Mouse (Mus musculus) neural tube, embryonic 14.5 days (tissue): Measurements from ENCODE around the gene Rbm10. TPM values are rescaled to one million over a fixed set of nuclear protein-coding genes. Genes with fewer than 3 reads are reported as not detected.
A peak's percentile ranks its signal among the peaks of the same experiment; 100 is the strongest.

ENCODE experiments used
- ATAC-seq: fragments of 200-750 bp; cut with Nextera tagmentation; 2 replicates; pipeline ENCODE4 v1.8.0; 2017; ENCODE audit warnings: low read depth, mild to moderate bottlenecking, moderate TSS enrichment, moderate library complexity
- H3K27ac ChIP-seq: fragments of 300-500 bp; sonication (generic); 2 replicates; pipeline ENCODE4 v1.5.1; 2014; ENCODE audit warnings: low read depth, mild to moderate bottlenecking, control low read depth, low read length, moderate library complexity, mixed read lengths
- H3K27me3 ChIP-seq: fragments of 300-500 bp; sonication (generic); 2 replicates; pipeline ENCODE4 v1.6.1; 2014; ENCODE audit warnings: low read length; ENCODE audit not compliant: control insufficient read depth, insufficient read depth
- H3K36me3 ChIP-seq: fragments of 300-500 bp; sonication (generic); 2 replicates; pipeline ENCODE4 v1.6.1; 2014; ENCODE audit warnings: low read length, mixed read lengths; ENCODE audit not compliant: control insufficient read depth, insufficient read depth
- H3K4me1 ChIP-seq: fragments of 300-500 bp; sonication (generic); 2 replicates; pipeline ENCODE4 v1.6.1; 2014; ENCODE audit warnings: low read length; ENCODE audit not compliant: control insufficient read depth, insufficient read depth
- H3K4me2 ChIP-seq: fragments of 300-500 bp; sonication (generic); 2 replicates; pipeline ENCODE4 v1.6.1; 2014; ENCODE audit warnings: mild to moderate bottlenecking, low read depth, low read length, control low read depth
- H3K4me3 ChIP-seq: fragments of 300-500 bp; sonication (generic); 2 replicates; pipeline ENCODE4 v1.5.1; 2014; ENCODE audit warnings: low read depth, low read length, control low read depth, mixed read lengths
- H3K9ac ChIP-seq: fragments of 300-500 bp; sonication (generic); replicated peaks from 2 replicates; pipeline ENCODE4 v1.6.1; 2014; ENCODE audit warnings: low read depth, mild to moderate bottlenecking, control low read depth, low read length, mixed read lengths
- H3K9me3 ChIP-seq: fragments of 300-500 bp; sonication (generic); 2 replicates; pipeline ENCODE4 v1.6.1; 2016; ENCODE audit warnings: low read length; ENCODE audit not compliant: control insufficient read depth
- WGBS: fragments of 180-500 bp; shearing (Covaris S2); extraction: QIAGEN DNeasy Blood & Tissue Kit; methylation state at CpG from one replicate; pipeline ENCODE4 v1.1.7; 2014; 5-methylcytosine and 5-hydroxymethylcytosine counted together
- polyA plus RNA-seq: library from polyadenylated mRNA; unstranded; fragments of >200 nt; fragmentation: Nextera tagmentation; extraction: Ambion mirVana; gene quantifications from 2 replicates; pipeline ENCODE4 v1.2.1, GENCODE M21; 2014

The Rbm10 gene
- polyA plus RNA-seq = 41.5 and 42.6 TPM in 2 replicates

DNA sequence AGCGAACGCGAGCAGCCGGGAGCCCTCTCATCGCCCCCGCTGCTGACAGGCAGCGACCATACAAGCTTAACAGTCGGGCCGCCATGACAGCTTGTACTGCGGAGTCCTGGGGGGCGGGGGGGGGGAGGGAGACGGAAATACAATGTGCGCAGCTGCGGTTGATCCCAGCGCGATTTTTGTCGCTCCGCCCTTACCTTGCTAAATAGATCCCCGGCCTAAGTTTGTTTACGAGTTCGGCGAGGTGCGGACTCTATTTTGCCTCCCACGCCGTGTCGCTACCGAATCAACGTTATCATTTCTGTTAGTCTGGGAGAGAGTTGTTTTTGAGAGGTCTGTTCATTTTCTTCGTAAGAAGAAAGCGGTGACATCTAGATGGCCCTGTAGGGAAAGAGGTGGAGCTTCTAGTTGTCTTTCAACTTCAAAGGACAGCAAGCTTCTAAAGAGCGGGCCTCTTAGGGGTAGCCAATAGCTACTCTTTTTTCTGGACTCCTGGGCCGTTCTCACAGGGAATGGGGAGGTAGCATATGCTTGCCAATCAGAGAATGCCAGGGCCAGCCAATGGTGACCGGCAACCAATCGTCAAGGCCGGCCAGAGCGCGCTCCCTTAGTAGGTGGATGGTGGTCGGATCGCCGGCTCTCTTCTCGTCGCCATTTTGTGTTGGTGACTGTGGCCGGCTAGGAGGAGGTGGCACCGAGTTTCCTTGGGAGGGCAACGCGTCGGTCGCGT, at the start of gene Rbm10, which contains the start of gene Ndufb11:
Gene Rbm10 (plus strand): TSS at position 328 of the 727 bp plus-strand sequence.
Gene Ndufb11 (minus strand): TSS at position 444 of the 727 bp plus-strand sequence.
- H3K9ac ChIP-seq = peak within 1 kb of the TSS; percentile 48
- no peaks in the 10 kb centered on the region for H3K9me3 ChIP-seq
- peak within 1 kb of the TSS; percentile 57 for H3K4me2 ChIP-seq
- H3K4me1 ChIP-seq = no peaks in the 10 kb centered on the region; the same call in 1 of the 2 replicates
- 13% methylated on average over 41 of the region's 49 CpGs for WGBS
- no peaks in the 10 kb centered on the region for H3K36me3 ChIP-seq
- peak; percentile 97 for ATAC-seq
- H3K27ac ChIP-seq = peak within 1 kb of the TSS; percentile 85
- H3K4me3 ChIP-seq = peak within 1 kb of the TSS; percentile 45
- H3K27me3 ChIP-seq = no peaks in the 10 kb centered on the region

DNA sequence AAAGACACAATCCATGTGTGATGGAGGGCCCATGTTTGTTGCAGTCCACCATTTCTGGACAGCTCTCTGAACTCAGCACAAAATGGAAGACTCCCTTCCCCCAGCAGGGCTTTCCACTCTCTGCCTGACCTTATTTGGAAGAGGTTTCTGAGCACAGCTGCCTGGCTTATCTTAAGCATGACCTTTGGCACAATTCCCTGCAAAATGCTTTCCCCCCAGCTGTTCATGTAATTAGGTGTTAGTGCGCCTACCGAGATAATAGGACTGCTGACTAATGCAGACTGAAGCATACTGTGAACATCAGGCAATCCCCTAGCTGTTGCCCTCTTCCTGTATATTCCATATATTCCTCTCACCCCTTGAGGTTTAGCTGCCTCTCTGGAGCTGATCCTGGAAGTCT, 46.3 kb upstream of the Rbm10 start:
- H3K4me1 ChIP-seq = no peaks in the 10 kb centered on the region
- no peak overlapping the region for H3K4me3 ChIP-seq
- no peak; the same call in 1 of the 2 replicates for ATAC-seq
- H3K27ac ChIP-seq = no peak overlapping the region
- H3K9me3 ChIP-seq = no peaks in the 10 kb centered on the region
- H3K27me3 ChIP-seq = no peaks in the 10 kb centered on the region
- 58% methylated on average over 2 of the region's 2 CpGs for WGBS
- no peaks in the 10 kb centered on the region for H3K36me3 ChIP-seq
- no peak overlapping the region for H3K4me2 ChIP-seq
- H3K9ac ChIP-seq = no peak overlapping the region

DNA sequence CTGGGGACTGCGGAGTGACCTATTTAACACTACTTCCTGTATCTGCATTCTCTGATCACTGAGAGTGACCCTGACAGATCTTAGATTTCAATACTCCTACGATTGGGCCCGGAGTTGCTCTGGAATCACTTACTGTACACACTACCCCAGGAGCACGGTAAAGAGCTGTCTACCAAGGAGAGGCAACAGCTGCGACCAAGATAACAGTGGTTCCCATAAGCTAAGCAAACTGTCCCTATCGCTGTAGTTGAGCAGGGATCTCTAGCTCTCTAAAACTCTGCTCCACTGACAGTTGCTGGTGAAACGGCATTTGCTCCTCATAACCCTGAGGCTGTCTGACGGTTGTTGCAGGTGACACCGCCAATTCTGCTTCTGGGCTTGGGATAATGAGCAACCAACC, 44.6 kb upstream of the Rbm10 start:
- Histone ChIP-seq H3K36me3 (no peaks in the 10 kb centered on the region), H3K4me1 (no peaks in the 10 kb centered on the region), H3K27ac (no peak overlapping the region), H3K27me3 (no peaks in the 10 kb centered on the region), H3K4me3 (no peak overlapping the region), H3K9me3 (no peaks in the 10 kb centered on the region), H3K9ac (no peak overlapping the region), H3K4me2 (no peak overlapping the region)
- 84% methylated on average over 9 of the region's 9 CpGs for WGBS
- no peak for ATAC-seq

DNA sequence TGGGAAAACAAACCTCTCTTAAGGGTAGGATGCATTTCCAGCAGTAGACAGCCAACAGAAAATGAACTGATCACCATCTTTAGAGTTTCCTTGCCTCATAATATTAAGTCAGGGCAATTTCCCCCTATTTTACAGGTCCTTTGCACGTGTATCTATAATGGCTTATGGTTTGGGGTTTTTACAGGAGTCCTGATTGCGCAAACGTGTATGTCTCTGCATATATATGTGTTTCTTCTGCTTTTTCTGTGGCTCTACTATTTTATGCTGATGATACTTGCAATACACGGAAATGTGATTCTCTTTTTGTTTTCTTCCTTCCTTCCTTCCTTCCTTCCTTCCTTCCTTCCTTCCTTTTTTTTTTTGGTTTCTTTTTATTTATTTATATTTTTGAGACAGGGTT, 43.4 kb upstream of the Rbm10 start:
- H3K4me2 ChIP-seq = no peak overlapping the region
- H3K4me1 ChIP-seq = no peaks in the 10 kb centered on the region
- H3K36me3 ChIP-seq = no peaks in the 10 kb centered on the region
- H3K9ac ChIP-seq = no peak overlapping the region
- no peak for ATAC-seq
- H3K27me3 ChIP-seq = no peaks in the 10 kb centered on the region
- no peak overlapping the region for H3K27ac ChIP-seq
- H3K4me3 ChIP-seq = no peak overlapping the region
- 91% methylated on average over 4 of the region's 4 CpGs for WGBS
- no peaks in the 10 kb centered on the region for H3K9me3 ChIP-seq

DNA sequence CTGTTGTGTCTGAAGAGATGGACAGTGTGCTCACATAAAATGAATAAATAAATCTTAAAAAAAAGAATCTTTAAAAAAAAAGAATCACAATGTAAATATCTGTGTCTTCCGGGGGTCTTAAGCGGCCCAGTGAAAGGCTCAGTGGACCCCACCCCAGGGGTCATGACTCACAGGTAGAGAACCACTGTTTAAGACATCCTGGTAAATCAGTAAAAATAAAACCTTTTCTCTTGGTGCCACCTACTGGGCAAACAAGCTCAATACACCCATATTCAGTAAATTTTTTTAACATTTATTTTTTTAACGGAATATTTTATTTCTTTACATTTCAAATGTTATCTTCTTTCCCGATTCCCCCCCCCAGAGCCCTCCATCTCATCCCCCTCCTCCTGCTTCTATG, 29.3 kb upstream of the Rbm10 start:
- Histone ChIP-seq H3K4me2 (no peak overlapping the region), H3K9ac (no peak overlapping the region), H3K27ac (no peak overlapping the region), H3K4me1 (no peaks in the 10 kb centered on the region), H3K9me3 (no peaks in the 10 kb centered on the region), H3K36me3 (no peaks in the 10 kb centered on the region), H3K4me3 (no peak overlapping the region), H3K27me3 (no peaks in the 10 kb centered on the region)
- ATAC-seq = no peak
- WGBS = 20% methylated on average over 4 of the region's 4 CpGs

DNA sequence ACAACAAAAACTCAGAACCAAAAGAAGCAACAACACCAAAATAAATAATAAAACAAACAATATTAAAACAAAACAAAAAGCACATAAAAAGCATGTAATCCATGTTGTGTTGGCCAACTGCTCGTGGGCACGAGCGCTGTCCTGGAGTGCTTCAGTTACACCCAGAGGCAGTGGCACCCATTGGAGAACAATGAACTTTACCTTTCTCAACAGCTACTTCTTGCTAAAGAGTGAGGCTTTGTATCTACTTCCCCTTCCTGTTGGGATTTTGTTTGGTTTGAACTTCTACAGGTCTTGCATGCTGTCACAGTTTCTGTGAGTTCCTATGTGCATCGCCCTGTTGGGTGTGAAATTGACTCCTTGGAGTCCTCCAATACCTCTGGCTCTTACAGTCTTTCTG, 8.8 kb upstream of the Rbm10 start:
- Histone ChIP-seq H3K36me3 (no peaks in the 10 kb centered on the region), H3K9ac (no peak overlapping the region), H3K4me2 (no peak overlapping the region), H3K27me3 (no peaks in the 10 kb centered on the region), H3K9me3 (no peaks in the 10 kb centered on the region), H3K4me3 (no peak overlapping the region), H3K4me1 (no peaks in the 10 kb centered on the region), H3K27ac (no peak overlapping the region)
- ATAC-seq = no peak
- WGBS = 89% methylated on average over 4 of the region's 4 CpGs

DNA sequence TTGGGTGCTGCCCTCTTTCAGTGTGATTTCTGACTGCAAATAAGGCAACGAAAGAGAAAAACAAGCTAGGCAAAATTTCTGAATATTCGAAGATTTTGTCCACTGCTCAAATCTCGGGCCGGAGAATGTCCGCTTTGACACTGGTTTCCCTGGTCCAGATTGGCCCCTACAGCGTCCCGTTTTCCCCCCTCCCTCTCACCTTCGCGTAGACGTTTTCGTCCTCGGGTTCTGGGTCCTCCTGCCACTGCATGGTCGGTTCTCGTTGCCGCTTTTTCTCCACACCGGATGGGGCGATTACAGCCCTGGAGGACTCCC, 485 bp upstream of the Rbm10 start:
- H3K9ac ChIP-seq = peak overlapping the region; percentile 44; the same call in 1 of the 2 replicates
- ATAC-seq = no peak

DNA sequence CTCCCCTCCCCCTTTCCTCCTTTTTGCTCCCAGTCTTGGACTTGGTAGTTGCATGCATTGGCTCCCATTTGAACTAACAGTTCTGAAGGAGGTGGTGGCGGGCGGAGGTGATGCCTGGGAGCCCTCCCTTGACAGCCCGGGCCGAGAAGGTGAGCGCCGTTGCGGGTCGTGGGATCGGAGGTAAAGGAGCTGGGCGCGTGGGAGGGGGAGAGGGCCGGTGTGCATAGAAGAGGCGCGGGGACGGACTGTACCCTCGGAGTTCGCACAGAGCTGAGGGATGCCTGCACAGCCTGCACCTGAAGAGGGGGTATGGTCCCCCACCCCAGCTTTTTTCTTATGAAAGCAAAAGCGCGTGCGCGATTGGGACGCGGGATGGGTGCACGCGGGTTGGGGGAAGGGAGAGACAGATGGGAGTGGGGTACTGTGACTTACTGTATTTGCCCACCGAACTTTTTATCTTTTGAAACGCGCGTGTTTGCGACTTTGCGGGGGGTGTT, 648 bp downstream of the Rbm10 start:
- ATAC-seq = peak; percentile 65
- no peaks in the 10 kb centered on the region; the same call in 1 of the 2 replicates for H3K4me1 ChIP-seq
- H3K4me2 ChIP-seq = peak overlapping the region; percentile 57
- H3K9me3 ChIP-seq = no peaks in the 10 kb centered on the region
- WGBS = 20% methylated on average over 31 of the region's 31 CpGs
- peak overlapping the region; percentile 85 for H3K27ac ChIP-seq
- no peaks in the 10 kb centered on the region for H3K27me3 ChIP-seq
- no peaks in the 10 kb centered on the region for H3K36me3 ChIP-seq
- peak overlapping the region; percentile 48 for H3K9ac ChIP-seq
- peak overlapping the region; percentile 45 for H3K4me3 ChIP-seq

More for the DNA sequence above, 485 bp upstream of the Rbm10 start:
- WGBS = 21% methylated on average over 17 of the region's 17 CpGs
- H3K9me3 ChIP-seq = no peaks in the 10 kb centered on the region
- H3K36me3 ChIP-seq = no peaks in the 10 kb centered on the region
- H3K4me3 ChIP-seq = peak overlapping the region; percentile 45
- H3K27ac ChIP-seq = peak overlapping the region; percentile 81
- H3K4me1 ChIP-seq = no peaks in the 10 kb centered on the region; the same call in 1 of the 2 replicates
- H3K27me3 ChIP-seq = no peaks in the 10 kb centered on the region
- peak overlapping the region; percentile 39 for H3K4me2 ChIP-seq

DNA sequence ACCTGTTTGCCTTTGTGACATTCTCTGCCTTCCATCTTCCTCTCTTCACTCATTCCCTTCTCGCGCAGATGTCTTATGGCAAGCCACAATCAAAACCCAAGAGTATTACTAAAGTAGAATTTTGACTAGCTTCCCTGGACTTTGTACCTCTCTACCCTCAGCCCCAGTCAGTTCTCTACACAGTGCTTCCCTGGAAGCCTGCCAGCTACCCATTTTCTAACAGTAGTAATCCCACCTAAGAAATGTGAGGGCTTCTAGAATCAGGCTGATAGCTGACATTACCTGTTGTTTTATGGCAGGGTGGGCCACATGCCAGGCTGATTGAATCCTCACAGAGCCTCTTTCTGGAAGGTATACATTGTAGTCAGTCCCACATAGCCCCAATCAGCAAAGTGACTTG, 20.8 kb downstream of the Rbm10 start:
- Histone ChIP-seq H3K27ac (no peak overlapping the region), H3K4me3 (no peak overlapping the region), H3K36me3 (peaks cover 4% of the 10 kb centered on the region; the same call in 1 of the 2 replicates), H3K27me3 (no peaks in the 10 kb centered on the region), H3K4me1 (no peaks in the 10 kb centered on the region), H3K9me3 (no peaks in the 10 kb centered on the region), H3K4me2 (no peak overlapping the region), H3K9ac (no peak overlapping the region)
- ATAC-seq = no peak
- 90% methylated on average over 2 of the region's 2 CpGs for WGBS
